Mouse (Mus musculus) liver, embryonic 12.5 days (tissue): ENCODE data around the gene Spata16. TPM values are rescaled to one million over a fixed set of nuclear protein-coding genes. Genes with fewer than 3 reads are reported as not detected.

ENCODE experiments used
- ATAC-seq: fragments of 200-750 bp; cut with Nextera tagmentation; 2 replicates; pipeline ENCODE4 v1.8.0; 2017; ENCODE audit warnings: moderate number of reproducible peaks, mild to moderate bottlenecking, moderate library complexity
- H3K27ac ChIP-seq: fragments of 300-500 bp; sonication (generic); 2 replicates; pipeline ENCODE4 v1.5.1; 2016; ENCODE audit warnings: mild to moderate bottlenecking
- H3K27me3 ChIP-seq: fragments of 300-500 bp; sonication (generic); replicated peaks from 2 replicates; pipeline ENCODE4 v1.6.1; 2016; ENCODE audit warnings: mild to moderate bottlenecking, moderate library complexity
- H3K36me3 ChIP-seq: fragments of 300-500 bp; sonication (generic); 2 replicates; pipeline ENCODE4 v1.6.1; 2016; ENCODE audit warnings: mild to moderate bottlenecking, moderate library complexity
- H3K4me1 ChIP-seq: fragments of 300-500 bp; sonication (generic); 2 replicates; pipeline ENCODE4 v1.6.1; 2016
- H3K4me2 ChIP-seq: fragments of 300-500 bp; sonication (generic); 2 replicates; pipeline ENCODE4 v1.6.1; 2016; ENCODE audit warnings: mild to moderate bottlenecking, moderate library complexity
- H3K4me3 ChIP-seq: fragments of 300-500 bp; sonication (generic); 2 replicates; pipeline ENCODE4 v1.5.1; 2016; ENCODE audit warnings: mild to moderate bottlenecking, moderate library complexity
- H3K9ac ChIP-seq: fragments of 300-500 bp; sonication (generic); 2 replicates; pipeline ENCODE4 v1.6.1; 2016; ENCODE audit warnings: mild to moderate bottlenecking, moderate library complexity
- H3K9me3 ChIP-seq: fragments of 300-500 bp; sonication (generic); replicated peaks from 2 replicates; pipeline ENCODE4 v1.6.1; 2016; ENCODE audit warnings: mild to moderate bottlenecking, moderate library complexity
- WGBS: fragments of 180-500 bp; shearing (Covaris S2); methylation state at CpG from one replicate; pipeline ENCODE4 v1.1.7; 2016; ENCODE audit not compliant: insufficient replicate concordance; 5-methylcytosine and 5-hydroxymethylcytosine counted together
- microRNA-seq: library from miRNA; unstranded; fragments of <30 nt; microRNA quantifications from one replicate; pipeline ENCODE4, GENCODE M21; 2017
- polyA plus RNA-seq: library from polyadenylated mRNA; unstranded; fragments of >200 nt; fragmentation: Nextera tagmentation; extraction: Ambion mirVana; gene quantifications from 2 replicates; pipeline ENCODE4 v1.2.1, GENCODE M21; 2016

Gene Spata16
- polyA plus RNA-seq, 1 experiment from 2014 or later = not detected

GRCm38 (mm10) chr3:27006844-27007243 lies 369.4 kb downstream of the Spata16 start:
- Histone ChIP-seq H3K27me3 (no peaks in the 10 kb centered on the region), H3K4me3 (no peak overlapping the region), H3K4me1 (no peaks in the 10 kb centered on the region), H3K36me3 (no peaks in the 10 kb centered on the region), H3K9ac (no peak overlapping the region), H3K4me2 (no peak overlapping the region), H3K9me3 (no peaks in the 10 kb centered on the region; the same call in 1 of the 2 replicates), H3K27ac (no peak overlapping the region)
- WGBS = 26% methylated on average over 1 of the region's 1 CpGs
- no peak for ATAC-seq

GRCm38 (mm10) chr3:27027957-27028356 lies 390.5 kb downstream of the Spata16 start:
- Histone ChIP-seq H3K9ac (no peak overlapping the region), H3K4me2 (no peak overlapping the region), H3K9me3 (0 out of 2 replicates have a peak, but pooled peaks cover 4% of the 10 kb centered on the region), H3K4me1 (no peaks in the 10 kb centered on the region), H3K36me3 (no peaks in the 10 kb centered on the region), H3K27ac (no peak overlapping the region), H3K4me3 (no peak overlapping the region), H3K27me3 (no peaks in the 10 kb centered on the region)
- WGBS = 56% methylated on average over 3 of the region's 3 CpGs
- ATAC-seq = no peak

- H3K4me1 ChIP-seq = no peaks in the 10 kb centered on the region
- H3K9ac ChIP-seq = no peak overlapping the region
- 0 out of 2 replicates have a peak, but pooled peaks cover 4% of the 10 kb centered on the region for H3K9me3 ChIP-seq
- ATAC-seq = no peak
- no peak overlapping the region for H3K4me3 ChIP-seq
- no peak overlapping the region for H3K4me2 ChIP-seq
- H3K27ac ChIP-seq = no peak overlapping the region
- H3K36me3 ChIP-seq = no peaks in the 10 kb centered on the region
- no peaks in the 10 kb centered on the region for H3K27me3 ChIP-seq
These were observed 391.1 kb downstream of the Spata16 start for GRCm38 (mm10) chr3:27028526-27028925.

GRCm38 (mm10) chr3:27030067-27030857 lies 392.8 kb downstream of the Spata16 start:
- Histone ChIP-seq H3K4me1 (no peaks in the 10 kb centered on the region), H3K9me3 (0 out of 2 replicates have a peak, but pooled peaks cover 4% of the 10 kb centered on the region), H3K4me3 (no peak overlapping the region), H3K9ac (no peak overlapping the region), H3K27ac (no peak overlapping the region), H3K4me2 (no peak overlapping the region), H3K36me3 (no peaks in the 10 kb centered on the region), H3K27me3 (no peaks in the 10 kb centered on the region)
- 72% methylated on average over 8 of the region's 8 CpGs for WGBS
- ATAC-seq = no peak

Small RNA genes within 50 kb of the gene (microRNA-seq; reads per million reads assigned to microRNA genes)
- gene Gm25773 (not detected), gene Gm44464 (not detected)
